Mouse (Mus musculus) heart, embryonic 16.5 days (tissue): ENCODE measurements at regions not wholly inside any gene's neighbourhood (a gene's known extent, or its start where the extent isn't known, plus 50 kb on each side); places are given as distances from the start of the nearest gene placed in this dataset.

ENCODE experiments used
- ATAC-seq: fragments of 200-750 bp; cut with Nextera tagmentation; replicated peaks from 2 replicates; pipeline ENCODE4 v1.8.0; 2017; ENCODE audit warnings: moderate number of reproducible peaks; ENCODE audit not compliant: insufficient read depth, low FRiP score; ENCODE audit errors: extremely low read depth
- H3K27ac ChIP-seq: fragments of 300-500 bp; sonication (generic); 2 replicates; pipeline ENCODE4 v1.5.1; 2014; ENCODE audit warnings: mild to moderate bottlenecking, low read length, control low read depth, moderate library complexity
- H3K27me3 ChIP-seq: fragments of 300-500 bp; sonication (generic); 2 replicates; pipeline ENCODE4 v1.6.1; 2014; ENCODE audit warnings: low read length, mixed read lengths; ENCODE audit not compliant: control insufficient read depth, insufficient read depth
- H3K36me3 ChIP-seq: fragments of 300-500 bp; sonication (generic); 2 replicates; pipeline ENCODE4 v1.6.1; 2014; ENCODE audit not compliant: control insufficient read depth, insufficient read depth
- H3K4me1 ChIP-seq: fragments of 300-500 bp; sonication (generic); 2 replicates; pipeline ENCODE4 v1.6.1; 2014; ENCODE audit warnings: low read length, mixed read lengths; ENCODE audit not compliant: control insufficient read depth, insufficient read depth
- H3K4me2 ChIP-seq: fragments of 300-500 bp; sonication (generic); 2 replicates; pipeline ENCODE4 v1.6.1; 2014; ENCODE audit warnings: low read depth, mild to moderate bottlenecking, control low read depth, low read length
- H3K4me3 ChIP-seq: fragments of 300-500 bp; sonication (generic); 2 replicates; pipeline ENCODE4 v1.5.1; 2014; ENCODE audit warnings: mild to moderate bottlenecking, control low read depth, low read length
- H3K9ac ChIP-seq: fragments of 300-500 bp; sonication (generic); 2 replicates; pipeline ENCODE4 v1.6.1; 2014; ENCODE audit warnings: low read length, control low read depth
- H3K9me3 ChIP-seq: fragments of 300-500 bp; sonication (generic); replicated peaks from 2 replicates; pipeline ENCODE4 v1.6.1; 2016; ENCODE audit warnings: low read length; ENCODE audit not compliant: control insufficient read depth
- whole genome bisulfite sequencing: fragments of 180-500 bp; shearing (Covaris S2); extraction: QIAGEN DNeasy Blood & Tissue Kit; methylation state at CpG from one replicate; pipeline ENCODE4 v1.1.7; 2014; 5-methylcytosine and 5-hydroxymethylcytosine counted together

- H3K4me3 ChIP-seq = no peak overlapping the region
- no peaks in the 10 kb centered on the region for H3K27me3 ChIP-seq
- no peak for ATAC-seq
- no peaks in the 10 kb centered on the region for H3K36me3 ChIP-seq
- no peak overlapping the region for H3K27ac ChIP-seq
- H3K4me1 ChIP-seq = no peaks in the 10 kb centered on the region
- H3K9me3 ChIP-seq = no peaks in the 10 kb centered on the region
- WGBS = 25% methylated on average over 3 of the region's 3 CpGs
- no peak overlapping the region for H3K9ac ChIP-seq
- no peak overlapping the region for H3K4me2 ChIP-seq
Measured at GRCm38 (mm10) chr10:66552919-66553318, 543.0 kb upstream of the Jmjd1c start.

DNA sequence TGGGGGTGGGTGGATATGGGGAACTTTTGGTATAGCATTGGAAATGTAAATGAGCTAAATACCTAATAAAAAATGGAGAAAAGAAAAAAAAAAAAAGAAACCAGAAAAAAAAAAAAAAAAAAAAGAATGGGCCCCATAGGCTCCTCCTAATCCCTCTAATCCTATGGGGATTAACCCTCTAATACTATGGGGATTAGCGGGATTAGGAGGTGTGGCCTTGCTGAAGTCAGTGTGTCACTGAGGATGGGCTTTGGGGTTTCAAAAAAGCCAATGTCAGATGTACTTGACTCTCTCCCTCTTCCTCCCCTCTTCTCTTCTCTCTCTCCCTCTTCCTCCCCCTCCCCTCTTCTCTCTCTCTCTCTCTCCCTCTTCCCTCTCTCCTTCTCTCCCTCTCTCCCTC, 541.7 kb upstream of the Jmjd1c start:
- no peak overlapping the region for H3K4me2 ChIP-seq
- 64% methylated on average over 1 of the region's 1 CpGs for WGBS
- H3K4me3 ChIP-seq = no peak overlapping the region
- no peaks in the 10 kb centered on the region for H3K9me3 ChIP-seq
- no peak overlapping the region for H3K9ac ChIP-seq
- H3K27ac ChIP-seq = no peak overlapping the region
- no peaks in the 10 kb centered on the region for H3K27me3 ChIP-seq
- ATAC-seq = no peak
- H3K36me3 ChIP-seq = no peaks in the 10 kb centered on the region
- H3K4me1 ChIP-seq = no peaks in the 10 kb centered on the region

GRCm38 (mm10) chr10:66558097-66558840, 537.7 kb upstream of the Jmjd1c start:
- Histone ChIP-seq H3K4me3 (no peak overlapping the region), H3K27ac (no peak overlapping the region), H3K36me3 (no peaks in the 10 kb centered on the region), H3K27me3 (no peaks in the 10 kb centered on the region), H3K4me1 (no peaks in the 10 kb centered on the region), H3K9ac (no peak overlapping the region), H3K9me3 (no peaks in the 10 kb centered on the region), H3K4me2 (no peak overlapping the region)
- ATAC-seq = no peak
- 66% methylated on average over 6 of the region's 6 CpGs for WGBS

GRCm38 (mm10) chr10:66565374-66565773, 530.6 kb upstream of the Jmjd1c start:
- 84% methylated on average over 6 of the region's 6 CpGs for WGBS
- Histone ChIP-seq H3K4me3 (no peak overlapping the region), H3K9ac (no peak overlapping the region), H3K27ac (no peak overlapping the region), H3K4me1 (no peaks in the 10 kb centered on the region), H3K4me2 (no peak overlapping the region), H3K9me3 (no peaks in the 10 kb centered on the region), H3K36me3 (no peaks in the 10 kb centered on the region), H3K27me3 (no peaks in the 10 kb centered on the region)
- no peak for ATAC-seq

- Histone ChIP-seq H3K4me2 (no peak overlapping the region), H3K9ac (no peak overlapping the region), H3K27me3 (no peaks in the 10 kb centered on the region), H3K4me1 (no peaks in the 10 kb centered on the region), H3K4me3 (no peak overlapping the region), H3K9me3 (no peaks in the 10 kb centered on the region; the same call in 1 of the 2 replicates), H3K36me3 (no peaks in the 10 kb centered on the region), H3K27ac (no peak overlapping the region)
- no peak for ATAC-seq
- WGBS = 46% methylated on average over 10 of the region's 10 CpGs
Measured at GRCm38 (mm10) chr10:66574846-66575535, 520.9 kb upstream of the Jmjd1c start.

GRCm38 (mm10) chr10:66593001-66593400, 502.9 kb upstream of the Jmjd1c start:
- Histone ChIP-seq H3K27ac (no peak overlapping the region), H3K4me2 (no peak overlapping the region), H3K27me3 (no peaks in the 10 kb centered on the region), H3K9me3 (no peaks in the 10 kb centered on the region), H3K4me1 (no peaks in the 10 kb centered on the region), H3K9ac (no peak overlapping the region), H3K4me3 (no peak overlapping the region), H3K36me3 (no peaks in the 10 kb centered on the region)
- WGBS = 52% methylated on average over 3 of the region's 3 CpGs
- ATAC-seq = no peak

DNA sequence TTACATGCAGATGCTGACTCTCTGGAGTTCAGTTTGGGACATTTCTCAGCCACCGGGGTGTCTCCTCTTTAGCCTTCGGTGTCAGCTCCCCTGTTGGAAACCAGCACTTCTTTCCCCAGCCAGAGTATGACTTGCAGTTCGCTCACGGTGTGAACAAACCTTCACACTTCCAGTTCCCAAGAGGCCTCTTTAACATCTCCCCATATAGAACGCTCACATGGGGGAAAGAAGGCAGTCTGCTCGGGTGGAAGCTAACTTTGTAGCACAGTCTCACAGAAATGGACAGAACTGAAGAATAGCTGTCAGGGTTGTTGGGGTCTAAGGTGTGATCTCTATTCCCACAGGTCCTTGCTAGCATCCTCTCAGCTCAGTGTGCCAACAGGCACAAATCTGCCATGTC, 502.4 kb upstream of the Jmjd1c start:
- H3K27ac ChIP-seq = no peak overlapping the region
- H3K4me2 ChIP-seq = no peak overlapping the region
- H3K36me3 ChIP-seq = no peaks in the 10 kb centered on the region
- no peaks in the 10 kb centered on the region for H3K4me1 ChIP-seq
- H3K4me3 ChIP-seq = no peak overlapping the region
- no peaks in the 10 kb centered on the region for H3K9me3 ChIP-seq
- H3K27me3 ChIP-seq = no peaks in the 10 kb centered on the region
- 30% methylated on average over 6 of the region's 6 CpGs for WGBS
- no peak overlapping the region for H3K9ac ChIP-seq
- no peak for ATAC-seq

GRCm38 (mm10) chr10:66597952-66598351, 498.0 kb upstream of the Jmjd1c start:
- 51% methylated on average over 4 of the region's 4 CpGs for WGBS
- no peak for ATAC-seq
- Histone ChIP-seq H3K27me3 (no peaks in the 10 kb centered on the region), H3K36me3 (no peaks in the 10 kb centered on the region), H3K4me2 (no peak overlapping the region), H3K9me3 (no peaks in the 10 kb centered on the region), H3K4me3 (no peak overlapping the region), H3K9ac (no peak overlapping the region), H3K4me1 (no peaks in the 10 kb centered on the region), H3K27ac (no peak overlapping the region)

GRCm38 (mm10) chr10:66607141-66607540, 488.8 kb upstream of the Jmjd1c start:
- no peak for ATAC-seq
- 53% methylated on average over 3 of the region's 3 CpGs for WGBS
- H3K4me3 ChIP-seq = no peak overlapping the region
- no peaks in the 10 kb centered on the region for H3K4me1 ChIP-seq
- no peaks in the 10 kb centered on the region for H3K36me3 ChIP-seq
- H3K27ac ChIP-seq = no peak overlapping the region
- H3K4me2 ChIP-seq = no peak overlapping the region
- no peaks in the 10 kb centered on the region for H3K27me3 ChIP-seq
- H3K9me3 ChIP-seq = no peaks in the 10 kb centered on the region
- H3K9ac ChIP-seq = no peak overlapping the region
